Mouse (Mus musculus): ENCODE data around the gene Uchl5.

Gene Uchl5

GRCm38 (mm10) chr1:143776446-143777411 is at the start of gene Uchl5, which contains the start of gene Trove2:
Gene Uchl5 (plus strand): TSS chr1:143777272.
Gene Trove2 (minus strand): TSS chr1:143777068.
- DNase-seq (ENCODE audit: inconsistent age in 2 of 2, low spot score in 1 of 2), result peak; percentile 98 to 99

GRCm38 (mm10) chr1:143727701-143728445 is 49.2 kb upstream of the Uchl5 start:
- peak; percentile 50 to 81 for DNase-seq (ENCODE audit: inconsistent age in 2 of 2, low spot score in 1 of 2)

DNA sequence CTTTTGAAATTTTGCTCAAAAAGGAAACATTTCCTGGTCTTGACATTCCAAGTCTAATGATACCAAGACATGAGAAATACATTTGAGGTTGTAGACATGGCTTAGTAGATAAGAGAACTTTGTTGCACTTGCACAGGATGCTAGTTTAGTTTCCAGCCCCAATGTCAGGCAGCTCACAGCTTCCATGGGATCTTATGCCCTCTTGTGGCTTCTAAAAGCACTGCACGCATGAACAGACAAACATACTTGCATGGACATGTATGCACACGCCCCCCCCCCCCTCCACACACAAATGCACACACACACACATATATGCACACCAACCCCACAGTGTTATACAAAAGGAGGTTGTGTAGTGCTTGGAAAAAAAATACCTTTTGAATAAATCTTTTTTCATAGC is 46.2 kb upstream of the Uchl5 start:
- peak in 1 of 2 experiments; percentile 73 for DNase-seq (ENCODE audit: inconsistent age in 2 of 2, low spot score in 1 of 2)

GRCm38 (mm10) chr1:143731691-143732090 is 45.4 kb upstream of the Uchl5 start:
- no peak for DNase-seq (ENCODE audit: inconsistent age in 2 of 2, low spot score in 1 of 2)

DNA sequence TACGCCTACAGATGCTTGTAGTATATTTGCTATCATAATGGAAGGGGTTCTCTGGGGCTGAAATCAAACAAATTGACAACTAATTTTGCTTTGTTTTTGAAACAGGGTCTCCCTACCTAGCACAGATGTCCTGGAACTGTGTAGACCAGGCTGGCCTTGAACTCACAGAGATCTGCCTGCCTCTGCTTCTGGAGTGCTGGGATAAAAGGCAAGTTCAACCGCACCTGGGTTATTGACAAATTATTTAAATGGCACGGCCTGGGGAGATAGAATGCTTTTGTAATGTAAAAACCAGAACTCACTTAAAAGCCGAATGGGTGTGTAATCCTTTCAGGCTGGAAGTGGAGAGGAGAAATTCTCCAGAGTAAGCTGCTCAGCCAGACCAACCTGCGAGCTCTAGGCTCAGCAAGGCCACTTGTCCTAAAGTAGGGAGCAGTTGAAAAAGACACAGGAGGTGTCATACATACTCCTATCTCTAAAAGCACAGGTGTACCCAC is 43.1 kb upstream of the Uchl5 start:
- no peak for DNase-seq (ENCODE audit: inconsistent age in 2 of 2, low spot score in 1 of 2)

DNA sequence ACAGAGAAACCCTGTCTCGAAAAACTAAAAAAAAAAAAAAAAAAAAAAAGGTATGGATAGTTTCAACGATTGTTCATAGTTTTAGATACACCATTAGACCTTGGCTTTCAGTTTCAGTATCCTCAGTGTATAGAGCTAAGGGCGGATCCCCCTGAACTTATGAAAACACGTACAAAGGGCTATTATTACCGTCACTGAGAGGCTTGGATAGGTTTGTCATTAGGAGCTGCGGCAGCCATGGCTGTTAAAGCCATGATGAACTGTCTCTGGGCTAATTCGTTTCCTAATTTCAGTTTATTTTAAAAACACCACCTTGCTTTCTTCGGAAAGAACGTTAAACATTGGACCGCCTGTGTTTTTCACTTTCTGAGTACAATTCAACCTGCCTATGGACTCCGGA is 38.3 kb upstream of the Uchl5 start:
- DNase-seq (ENCODE audit: inconsistent age in 2 of 2, low spot score in 1 of 2), result peak in 1 of 2 experiments; percentile 54

DNA sequence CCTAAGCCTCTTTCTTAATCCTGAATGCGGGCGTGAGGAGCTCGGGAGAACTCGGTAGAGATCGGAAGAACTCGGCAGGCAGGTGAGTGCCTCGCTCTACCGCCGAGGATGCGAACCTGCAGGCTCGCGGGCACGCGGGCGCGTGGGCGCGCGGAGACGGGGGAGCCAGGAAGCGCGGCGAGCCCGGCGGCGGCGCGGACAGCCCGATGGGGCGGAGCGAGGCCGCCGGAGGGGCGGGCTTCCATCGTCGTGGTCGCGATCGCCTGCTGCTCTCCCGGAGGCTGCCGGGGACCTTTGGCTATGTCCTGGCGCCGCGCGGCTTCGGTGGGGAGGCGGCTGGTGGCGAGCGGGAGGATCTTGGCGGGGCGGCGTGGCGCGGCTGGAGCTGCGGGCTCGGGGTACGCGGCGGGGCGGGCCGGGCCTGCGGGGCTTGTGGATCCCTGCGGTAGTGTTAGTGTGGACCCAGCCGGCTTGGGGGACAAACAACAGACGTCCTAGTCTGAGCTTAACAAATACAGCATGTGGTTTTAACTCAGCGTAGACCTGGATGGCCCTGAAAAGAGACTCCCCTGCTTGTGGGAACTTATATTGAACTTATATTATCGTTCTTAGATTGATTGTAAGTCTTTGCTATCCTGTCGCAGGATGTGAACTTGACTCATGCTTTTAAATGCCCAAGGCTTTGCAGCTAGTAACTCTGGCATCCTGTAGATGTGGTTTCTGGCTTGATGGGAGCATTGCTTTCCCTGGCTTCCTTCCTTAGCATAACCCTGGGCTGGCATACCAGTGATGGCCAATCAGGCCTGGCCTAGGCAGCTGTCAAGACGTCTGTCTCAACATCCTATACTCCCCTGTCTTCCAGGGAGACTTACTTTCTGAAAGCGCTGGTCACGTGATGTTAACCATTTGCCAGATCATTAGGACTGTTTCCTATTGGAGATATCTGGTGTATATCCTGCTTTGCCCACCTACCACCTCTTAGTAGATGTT is 37.4 kb upstream of the Uchl5 start:
- peak; percentile 90 to 95 for DNase-seq (ENCODE audit: inconsistent age in 2 of 2, low spot score in 1 of 2)

DNA sequence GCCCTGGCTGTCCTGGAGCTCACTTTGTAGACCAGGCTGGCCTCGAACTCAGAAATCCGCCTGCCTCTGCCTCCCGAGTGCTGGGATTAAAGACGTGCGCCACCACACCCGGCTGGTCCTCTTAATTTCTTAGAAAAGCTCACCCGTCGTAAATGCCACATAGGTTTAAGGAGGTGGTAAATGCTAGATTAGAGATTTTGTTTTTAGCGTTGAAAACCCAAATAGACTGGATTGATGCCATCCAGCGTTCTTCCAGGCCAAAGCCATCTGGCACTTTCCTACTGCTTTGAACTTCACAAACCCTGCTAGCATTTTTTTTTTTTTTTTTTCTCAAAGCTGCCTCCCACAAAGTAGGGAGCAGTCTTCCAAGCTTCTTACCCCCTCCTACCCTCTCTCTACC is 36.5 kb upstream of the Uchl5 start:
- DNase-seq (ENCODE audit: inconsistent age in 2 of 2, low spot score in 1 of 2), result no peak

GRCm38 (mm10) chr1:143741331-143741730 is 35.7 kb upstream of the Uchl5 start:
- no peak for DNase-seq (ENCODE audit: inconsistent age in 2 of 2, low spot score in 1 of 2)

GRCm38 (mm10) chr1:143742186-143742585 is 34.9 kb upstream of the Uchl5 start:
- no peak for DNase-seq (ENCODE audit: inconsistent age in 2 of 2, low spot score in 1 of 2)

DNA sequence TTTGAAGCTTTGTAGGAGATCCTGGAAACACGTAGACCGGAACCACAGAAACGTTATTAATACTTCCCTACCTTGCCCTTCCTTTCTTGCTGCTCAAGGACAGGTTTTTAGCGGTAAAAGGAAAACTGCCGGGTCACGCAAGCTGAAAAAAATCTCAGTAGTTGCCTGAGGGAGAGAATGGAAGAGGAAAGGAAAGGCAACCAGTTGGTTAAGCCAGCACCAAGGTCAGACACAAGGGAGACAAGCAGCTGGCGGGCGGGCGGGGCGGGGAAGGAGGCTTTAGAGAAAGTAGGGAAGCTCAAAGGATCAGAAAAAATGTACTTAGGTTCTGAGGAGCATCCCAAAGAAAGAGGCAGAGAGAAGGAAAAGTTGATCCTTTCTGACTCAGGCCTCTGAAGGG is 31.2 kb upstream of the Uchl5 start:
- no peak for DNase-seq (ENCODE audit: inconsistent age in 2 of 2, low spot score in 1 of 2)

DNA sequence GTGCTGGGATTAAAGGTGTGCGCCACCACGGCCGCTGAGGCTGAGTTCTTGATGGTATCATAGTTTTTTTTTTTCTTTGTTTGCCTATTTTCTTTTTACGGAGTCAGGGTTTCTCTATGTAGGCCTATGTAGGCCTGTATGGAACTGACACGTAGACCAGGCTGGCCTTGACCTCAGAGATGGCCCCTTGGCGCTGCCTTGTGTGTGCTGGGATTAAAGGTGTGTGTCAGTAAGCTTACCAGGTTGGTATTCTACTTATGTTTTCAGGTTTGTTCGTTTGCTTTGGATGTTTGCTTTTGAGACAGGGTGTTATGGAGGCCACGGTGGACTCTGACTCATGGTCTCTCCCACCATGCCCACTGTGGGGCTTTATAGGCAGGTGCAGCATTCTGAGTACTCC is 14.9 kb upstream of the Uchl5 start:
- no peak for DNase-seq (ENCODE audit: inconsistent age in 2 of 2, low spot score in 1 of 2)

DNA sequence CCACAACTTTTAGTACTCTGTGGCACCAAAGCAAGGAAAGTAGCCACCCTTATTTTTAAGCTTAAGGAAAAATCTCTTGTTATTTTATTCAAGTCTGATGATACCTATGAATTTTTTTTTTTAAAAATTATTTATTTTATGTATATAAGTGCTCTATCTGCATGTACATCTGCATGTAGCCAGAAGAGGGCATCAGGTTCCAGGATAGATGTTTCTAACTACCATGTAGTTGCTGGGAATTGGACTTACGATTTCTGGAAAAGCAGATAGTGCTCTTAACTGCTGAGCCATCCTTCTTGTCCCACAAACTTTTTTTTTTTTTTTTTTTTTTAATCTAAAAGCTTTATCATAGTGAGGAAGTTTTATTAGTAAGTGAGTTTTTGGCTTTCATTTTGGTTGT is 12.6 kb upstream of the Uchl5 start:
- DNase-seq (ENCODE audit: inconsistent age in 2 of 2, low spot score in 1 of 2), result no peak

GRCm38 (mm10) chr1:143765801-143766200 is 11.3 kb upstream of the Uchl5 start:
- DNase-seq (ENCODE audit: inconsistent age in 2 of 2, low spot score in 1 of 2), result no peak

- DNase-seq (ENCODE audit: inconsistent age in 2 of 2, low spot score in 1 of 2), result no peak
These were observed 10.8 kb upstream of the Uchl5 start for GRCm38 (mm10) chr1:143766238-143766637.

DNA sequence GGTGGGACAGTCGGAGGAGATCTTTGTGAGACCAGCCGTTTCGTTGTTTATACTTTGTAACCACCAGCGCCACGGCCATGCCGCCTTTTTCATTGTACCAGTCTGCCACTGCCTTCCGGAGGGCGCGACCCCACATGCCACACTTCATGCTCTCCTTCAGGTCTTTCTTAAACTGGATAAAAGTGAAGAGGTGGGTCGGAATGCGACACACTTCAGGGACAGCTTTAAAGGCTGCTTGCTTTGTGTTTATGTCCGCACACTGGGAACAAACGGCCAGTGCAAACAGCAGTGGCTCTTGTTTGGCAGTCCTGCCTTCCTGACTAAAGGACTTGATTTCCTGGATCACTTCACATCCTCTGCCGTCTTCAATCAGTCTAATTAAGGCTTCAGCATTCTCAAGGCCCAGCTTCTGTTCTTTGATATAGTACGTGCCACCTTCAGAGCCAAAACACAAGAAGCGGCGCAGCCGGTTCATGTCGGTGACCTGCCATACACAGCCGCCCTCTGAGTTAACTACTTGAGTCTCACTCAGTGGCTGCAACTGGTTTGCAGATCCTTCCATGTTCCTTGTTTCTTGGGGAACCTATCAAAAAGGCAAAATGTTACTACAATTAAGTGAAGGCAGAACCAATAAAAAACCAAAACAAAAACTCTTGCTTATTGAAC is 6.5 kb upstream of the Uchl5 start:
- DNase-seq (ENCODE audit: inconsistent age in 2 of 2, low spot score in 1 of 2), result peak in 1 of 2 experiments; percentile 10

- no peak for DNase-seq (ENCODE audit: inconsistent age in 2 of 2, low spot score in 1 of 2)
These were observed 4.0 kb upstream of the Uchl5 start for GRCm38 (mm10) chr1:143773082-143773481.

- peak; percentile 9 to 51 for DNase-seq (ENCODE audit: inconsistent age in 2 of 2, low spot score in 1 of 2)
These were observed 3.2 kb upstream of the Uchl5 start for GRCm38 (mm10) chr1:143773909-143774308.

DNA sequence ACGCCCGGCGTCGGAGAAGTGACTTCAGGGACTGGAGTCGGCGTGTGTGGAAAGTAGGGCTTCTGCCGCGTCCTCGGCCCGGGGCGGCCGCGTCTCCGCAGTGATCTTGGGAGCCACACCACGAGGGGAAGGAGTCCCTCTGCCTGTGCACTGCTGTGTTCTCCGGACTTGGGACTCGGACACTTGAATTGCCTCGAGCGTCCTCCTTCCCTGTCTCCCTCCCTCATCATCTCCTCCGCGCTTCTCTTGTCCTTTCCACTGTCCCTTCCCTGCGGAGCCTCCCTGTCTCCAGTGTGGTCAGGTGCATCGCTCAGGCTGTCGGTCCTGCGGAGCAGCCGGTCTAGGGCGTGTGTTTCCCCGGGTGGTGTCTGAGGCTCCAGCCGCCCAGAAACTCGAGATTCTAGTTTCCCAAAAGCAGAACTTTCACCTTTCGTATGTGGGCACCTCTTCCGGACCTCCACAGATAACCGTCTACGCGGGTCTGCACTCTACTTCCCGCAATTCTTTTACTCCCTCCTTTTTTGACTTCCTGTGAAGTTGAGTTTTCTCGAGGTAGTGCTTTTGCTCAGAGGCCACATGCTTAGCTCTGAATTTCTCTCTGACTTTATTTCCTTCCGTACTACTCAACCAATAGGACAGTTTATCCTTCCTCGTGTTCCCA is 616 bp downstream of the Uchl5 start:
- DNase-seq (ENCODE audit: inconsistent age in 2 of 2, low spot score in 1 of 2), result no peak
